Mouse (Mus musculus): ENCODE data around the gene Gpr3. TPM values are rescaled to one million over a fixed set of nuclear protein-coding genes. Genes with fewer than 3 reads are reported as not detected.

Gpr3 gene
- total RNA-seq, 4 experiments from 2014 or later, result 0.66 TPM; not detected in 3

GRCm38 (mm10) chr4:133233285-133233976 is 21.1 kb upstream of the Gpr3 start:
- no peak for DNase-seq

DNA sequence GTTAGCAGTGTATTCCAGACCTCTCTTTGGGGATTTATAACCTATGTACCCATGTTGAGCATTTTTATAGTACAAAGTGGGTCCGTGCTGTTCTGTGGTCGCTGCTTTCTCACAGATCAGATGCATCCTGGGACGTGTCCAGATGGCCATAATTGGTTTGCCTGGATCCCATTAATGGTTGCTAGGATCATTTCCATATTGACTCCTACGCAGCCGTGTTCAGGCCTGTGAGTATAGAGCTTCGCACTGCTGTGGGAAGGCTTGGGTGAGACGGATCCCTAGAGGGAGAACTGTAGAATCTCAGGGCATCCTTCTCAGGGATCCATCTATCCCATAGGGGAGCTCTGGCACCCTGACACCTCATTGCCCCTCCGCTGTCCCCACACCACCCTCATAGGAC is 17.2 kb upstream of the Gpr3 start:
- DNase-seq, result no peak

GRCm38 (mm10) chr4:133227636-133228035 is 15.3 kb upstream of the Gpr3 start:
- DNase-seq, result no peak

GRCm38 (mm10) chr4:133226073-133226472 is 13.7 kb upstream of the Gpr3 start:
- DNase-seq, result no peak

DNA sequence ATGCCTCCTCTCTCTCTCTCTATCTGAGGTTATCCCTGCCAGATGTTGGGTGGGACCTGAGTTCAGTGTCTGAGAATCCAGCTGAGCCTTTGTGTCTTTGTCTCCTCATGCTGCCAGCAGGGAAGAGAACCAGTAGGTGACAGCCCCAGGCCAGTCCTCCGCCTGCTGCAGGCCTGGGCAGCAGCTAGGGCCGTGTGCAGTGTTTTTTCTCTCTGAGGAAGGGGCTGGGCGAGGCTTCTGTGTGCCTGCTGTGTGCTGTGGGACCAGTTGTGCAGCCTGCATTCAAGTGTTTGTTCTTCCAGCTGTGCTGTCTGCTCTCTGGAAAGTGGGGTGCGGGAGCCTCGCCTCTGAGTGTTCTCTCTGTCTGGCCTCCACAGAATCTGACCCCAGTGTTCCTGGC is 11.5 kb upstream of the Gpr3 start:
- DNase-seq, result no peak

GRCm38 (mm10) chr4:133221701-133222100 is 9.4 kb upstream of the Gpr3 start:
- no peak for DNase-seq

GRCm38 (mm10) chr4:133220656-133221055 is 8.3 kb upstream of the Gpr3 start:
- no peak for DNase-seq

GRCm38 (mm10) chr4:133218745-133219144 is 6.4 kb upstream of the Gpr3 start:
- no peak for DNase-seq

- no peak for DNase-seq
Measured at GRCm38 (mm10) chr4:133217641-133218040, 5.3 kb upstream of the Gpr3 start.

DNA sequence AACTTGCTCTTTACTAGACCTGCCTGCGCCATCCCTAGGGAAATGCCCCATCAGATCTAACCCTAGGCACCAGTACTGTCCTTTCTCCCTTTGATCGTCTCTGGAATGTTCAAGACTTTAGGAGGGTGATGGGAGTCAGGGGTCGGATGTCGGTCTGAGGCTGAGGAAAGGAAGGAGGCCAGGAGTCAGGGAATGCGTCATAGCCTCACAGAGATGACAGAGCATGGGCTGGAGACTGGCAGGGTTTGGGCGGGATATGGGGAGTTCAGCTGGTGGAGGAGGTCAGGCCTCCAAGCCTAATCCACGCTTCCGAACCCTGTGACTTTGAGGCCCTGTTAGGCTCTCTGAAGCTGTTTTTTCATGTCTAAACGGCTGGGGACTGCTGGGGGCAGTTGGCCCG is 1.3 kb upstream of the Gpr3 start:
- DNase-seq, result no peak

- no peak for DNase-seq
Measured at GRCm38 (mm10) chr4:133213268-133213590, 893 bp upstream of the Gpr3 start.

GRCm38 (mm10) chr4:133212562-133213267 is 379 bp upstream of the Gpr3 start:
- peak; percentile 63 for DNase-seq

GRCm38 (mm10) chr4:133210788-133211390 is 1.4 kb downstream of the Gpr3 start:
- no peak for DNase-seq

DNA sequence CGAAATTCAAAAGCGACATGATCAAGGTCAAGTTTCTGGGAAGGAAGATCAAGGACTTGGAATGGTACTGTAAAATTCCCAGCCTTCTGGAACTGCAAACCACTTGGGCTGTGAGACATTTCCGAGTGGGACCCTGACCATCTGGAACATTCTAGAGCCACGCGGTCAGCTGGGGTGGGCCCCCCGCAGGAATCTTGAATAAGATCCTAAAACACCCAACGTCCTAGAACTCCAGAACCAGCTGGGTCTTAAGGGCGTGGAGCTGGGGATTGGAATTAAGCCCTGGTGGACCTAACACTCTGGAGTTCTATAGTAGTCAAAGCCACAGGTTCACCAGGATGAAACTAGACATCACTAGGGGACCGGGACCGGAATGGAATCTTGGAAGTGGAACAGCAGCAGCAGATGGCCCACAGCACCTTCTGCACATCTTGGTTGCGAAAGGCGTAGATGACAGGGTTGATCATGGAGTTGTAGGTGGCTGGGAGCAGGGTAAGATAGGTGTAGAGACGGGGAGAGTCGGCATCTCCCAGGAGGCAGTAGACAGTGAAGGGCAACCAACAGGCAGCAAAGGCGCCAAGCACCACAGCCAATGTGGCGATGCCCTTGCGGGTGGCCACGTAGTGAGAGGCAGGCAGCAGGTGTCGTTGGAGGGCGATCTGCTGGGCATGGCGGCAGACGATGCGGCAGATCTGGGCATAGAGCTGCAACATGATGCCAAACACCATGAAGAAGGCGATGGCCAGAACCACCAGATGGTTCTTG is 2.1 kb downstream of the Gpr3 start:
- DNase-seq, result no peak

DNA sequence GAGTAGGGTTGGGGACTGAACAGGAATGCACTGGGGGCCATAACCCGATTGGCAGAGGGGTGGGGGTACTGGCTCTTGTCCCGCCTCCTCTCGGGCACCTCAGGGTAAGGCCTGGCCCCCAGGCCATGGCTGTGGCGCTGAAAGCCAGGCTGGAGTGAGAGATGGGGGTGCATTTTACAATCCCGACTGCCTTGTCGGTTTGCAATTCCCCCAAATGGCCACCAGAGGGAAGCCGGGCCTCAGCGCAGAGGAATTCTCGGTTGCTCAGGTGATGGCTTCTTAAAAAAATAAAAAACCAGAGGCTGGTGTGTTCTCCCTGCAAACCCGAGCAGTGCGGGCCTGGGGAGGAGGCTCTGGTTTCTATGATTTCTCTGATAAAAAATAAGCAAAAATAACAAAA is 3.0 kb downstream of the Gpr3 start:
- DNase-seq, result peak; percentile 36

DNA sequence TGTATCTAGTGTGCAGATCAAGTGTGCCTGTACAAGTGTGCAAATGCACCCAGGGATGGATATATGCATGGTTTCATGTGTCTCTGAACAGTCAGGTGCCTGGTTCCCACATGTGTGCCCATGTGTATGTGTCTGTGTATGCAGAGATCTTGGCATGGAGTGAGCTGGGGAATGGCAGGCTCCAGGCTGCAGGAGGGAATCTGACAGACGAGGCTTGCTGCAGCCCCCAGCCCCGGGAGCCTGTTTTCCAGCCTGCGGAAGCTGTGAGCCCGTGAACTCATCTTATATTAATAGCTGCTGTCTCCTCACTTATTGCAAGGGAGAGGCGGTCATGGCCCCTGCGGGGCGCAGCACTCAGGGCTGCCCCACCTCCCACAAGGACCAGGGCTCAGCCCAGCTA is 8.0 kb downstream of the Gpr3 start:
- DNase-seq, result no peak

GRCm38 (mm10) chr4:133203591-133203990 is 8.7 kb downstream of the Gpr3 start:
- DNase-seq, result no peak

- no peak for DNase-seq
Measured at GRCm38 (mm10) chr4:133202254-133202653, 10.1 kb downstream of the Gpr3 start.

- DNase-seq, result peak; percentile 59
Measured at GRCm38 (mm10) chr4:133201006-133201771, 11.1 kb downstream of the Gpr3 start.

GRCm38 (mm10) chr4:133200343-133200742 is 12.0 kb downstream of the Gpr3 start:
- DNase-seq, result peak; percentile 31

GRCm38 (mm10) chr4:133199743-133200142 is 12.6 kb downstream of the Gpr3 start:
- no peak for DNase-seq

Measured in adrenal gland, adult 8-10 months (tissue).